Mouse (Mus musculus) CH12F3 (cell line): Measurements from ENCODE around the gene Zcchc13.

ENCODE experiments used
- in situ Hi-C: fragments of 300-500 bp; cut with MboI; formaldehyde crosslinking; loops from 2 replicates; pipeline ENCODE4 v1.14.3; 2020; ENCODE audit warnings: low sequenced_read_pairs

Gene Zcchc13

GRCm38 (mm10) chrX:103630303-103630702 lies at the start of gene Zcchc13:
Zcchc13 (plus strand) TSS chrX:103630586.
- in situ Hi-C loops: no loop called here

GRCm38 (mm10) chrX:103584262-103584661 lies 46.1 kb upstream of the Zcchc13 start:
- in situ Hi-C loops: no loop called here

GRCm38 (mm10) chrX:103592056-103592455 lies 38.3 kb upstream of the Zcchc13 start:
- in situ Hi-C loops: no loop called here

GRCm38 (mm10) chrX:103602553-103602952 lies 27.8 kb upstream of the Zcchc13 start:
- in situ Hi-C loops: no loop called here

GRCm38 (mm10) chrX:103604211-103604610 lies 26.2 kb upstream of the Zcchc13 start:
- in situ Hi-C loops: no loop called here

GRCm38 (mm10) chrX:103605473-103605872 lies 24.9 kb upstream of the Zcchc13 start:
- in situ Hi-C loops: no loop called here

- in situ Hi-C loops: no loop called here
These were observed 20.0 kb upstream of the Zcchc13 start for GRCm38 (mm10) chrX:103610401-103610800.

GRCm38 (mm10) chrX:103611462-103611861 lies 18.9 kb upstream of the Zcchc13 start:
- in situ Hi-C loops: no loop called here

- in situ Hi-C loops: loop anchor here (5.0 kb wide), 1 partner anchor 127 kb away; no protein-coding TSS in a partner anchor
These were observed 15.6 kb upstream of the Zcchc13 start for GRCm38 (mm10) chrX:103614700-103615233.

GRCm38 (mm10) chrX:103615453-103615852 lies 14.9 kb upstream of the Zcchc13 start:
- in situ Hi-C loops: loop anchor here (5.0 kb wide), 1 partner anchor 128 kb away; no protein-coding TSS in a partner anchor

- in situ Hi-C loops: loop anchor here (5.0 kb wide), 1 partner anchor 129 kb away; no protein-coding TSS in a partner anchor
These were observed 14.2 kb upstream of the Zcchc13 start for GRCm38 (mm10) chrX:103616162-103616535.

GRCm38 (mm10) chrX:103616536-103617404 lies 13.6 kb upstream of the Zcchc13 start:
- in situ Hi-C loops: loop anchor here (5.0 kb wide), 1 partner anchor 129 kb away; no protein-coding TSS in a partner anchor

GRCm38 (mm10) chrX:103617405-103618095 lies 12.8 kb upstream of the Zcchc13 start:
- in situ Hi-C loops: loop anchor here (5.0 kb wide), 1 partner anchor 130 kb away; no protein-coding TSS in a partner anchor

GRCm38 (mm10) chrX:103621799-103622198 lies 8.6 kb upstream of the Zcchc13 start:
- in situ Hi-C loops: no loop called here

- in situ Hi-C loops: no loop called here
These were observed 8.0 kb upstream of the Zcchc13 start for GRCm38 (mm10) chrX:103622260-103622934.

GRCm38 (mm10) chrX:103622935-103623280 lies 7.5 kb upstream of the Zcchc13 start:
- in situ Hi-C loops: no loop called here

- in situ Hi-C loops: no loop called here
These were observed 7.0 kb upstream of the Zcchc13 start for GRCm38 (mm10) chrX:103623411-103623845.

GRCm38 (mm10) chrX:103624426-103625168 lies 5.8 kb upstream of the Zcchc13 start:
- in situ Hi-C loops: no loop called here

- in situ Hi-C loops: no loop called here
These were observed 1.5 kb upstream of the Zcchc13 start for GRCm38 (mm10) chrX:103628890-103629289.

GRCm38 (mm10) chrX:103633895-103634294 lies 3.5 kb downstream of the Zcchc13 start:
- in situ Hi-C loops: no loop called here
